Mouse (Mus musculus): Measurements from ENCODE around the gene Fxyd1.

The Fxyd1 gene

DNA sequence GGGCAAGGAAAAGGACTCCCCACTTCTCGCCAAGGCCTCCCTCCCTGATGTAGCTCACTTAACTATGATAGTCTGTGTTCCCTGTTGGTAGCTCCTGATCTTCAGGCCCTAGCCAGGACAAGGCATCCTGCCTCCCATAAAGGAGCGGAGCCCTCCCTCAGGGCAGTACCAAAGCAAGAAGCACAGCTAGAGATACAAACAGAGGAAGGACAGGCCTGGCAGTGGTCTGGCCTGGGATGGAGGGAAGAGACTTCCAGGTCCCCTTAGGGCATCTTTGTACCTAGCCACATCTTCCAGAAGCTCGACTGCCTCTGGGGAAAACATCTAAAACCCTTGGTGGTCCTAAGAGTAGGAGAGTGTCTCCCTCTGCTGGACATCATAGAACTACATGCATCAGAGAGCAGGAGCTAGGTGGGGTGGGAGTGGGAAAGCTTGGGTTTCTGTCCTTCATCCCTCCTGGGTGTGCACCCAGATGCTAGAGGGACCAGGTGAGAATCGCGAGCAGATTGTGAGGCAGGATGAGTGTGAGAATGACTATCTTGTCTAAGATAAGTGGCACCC lies 21.0 kb upstream of the Fxyd1 start:
- peak; percentile 75 for DNase-seq (ENCODE audit: low spot score)

DNA sequence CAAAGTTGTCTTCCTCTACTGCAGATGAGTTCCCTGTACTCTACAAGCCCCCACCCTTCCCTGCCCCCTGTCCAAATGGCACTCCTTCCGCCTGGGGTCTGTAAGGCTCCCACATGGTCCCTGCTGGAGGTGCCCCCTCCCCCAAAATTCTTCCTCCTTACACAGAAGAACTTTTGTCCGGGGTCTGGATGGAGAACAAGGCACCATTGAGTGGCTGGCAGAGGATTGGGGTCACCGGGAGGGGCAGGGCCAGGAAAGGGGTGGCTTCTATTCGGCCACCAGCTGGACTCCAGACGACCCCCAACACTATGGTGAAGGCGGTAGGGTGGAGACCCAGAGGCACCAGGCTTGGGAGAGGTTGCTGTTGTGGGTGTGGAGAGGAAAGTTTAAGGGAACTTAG lies 20.5 kb upstream of the Fxyd1 start:
- no peak for DNase-seq (ENCODE audit: low spot score)

DNA sequence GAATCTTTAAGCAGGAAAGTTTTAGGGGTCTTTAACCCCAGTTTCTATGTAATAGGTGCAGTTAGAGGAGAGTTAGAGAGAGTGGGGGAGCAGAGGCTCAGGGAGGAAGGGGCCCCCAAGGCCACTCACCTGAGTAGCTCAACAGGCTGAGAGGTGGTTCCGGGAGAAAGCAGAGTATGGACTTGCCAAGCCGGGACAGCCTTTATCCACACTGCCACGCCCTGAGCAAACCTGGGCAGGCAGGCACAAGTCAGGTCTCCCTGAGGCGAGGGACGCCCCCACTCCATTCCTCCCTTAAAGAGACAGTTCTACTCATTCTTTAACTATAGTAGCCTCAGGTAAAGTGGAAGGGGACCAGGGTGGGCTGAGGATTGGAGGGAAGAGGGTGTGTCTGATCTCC lies 19.5 kb upstream of the Fxyd1 start, which contains the start of gene Fxyd3:
Gene Fxyd3, minus strand, starts transcription at position 213 of the 400 bp plus-strand sequence.
- DNase-seq (ENCODE audit: low spot score) = no peak

DNA sequence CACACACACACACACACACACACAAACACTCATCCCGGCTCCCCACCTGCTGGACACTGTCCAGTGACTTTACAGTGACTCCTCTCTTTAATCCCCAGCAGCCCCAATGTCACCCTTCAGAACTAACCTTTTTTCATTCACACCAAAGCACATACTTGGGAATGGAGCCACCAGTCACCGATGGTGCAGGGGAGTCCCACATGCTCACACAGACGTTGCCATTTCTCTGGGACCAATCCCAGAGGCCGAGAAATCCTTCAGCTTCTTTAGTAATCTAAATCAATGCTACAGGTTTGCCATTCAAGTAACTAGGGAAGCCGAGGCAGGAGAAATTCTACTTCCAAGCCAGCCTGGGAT lies 17.7 kb upstream of the Fxyd1 start:
- no peak for DNase-seq (ENCODE audit: low spot score)

DNA sequence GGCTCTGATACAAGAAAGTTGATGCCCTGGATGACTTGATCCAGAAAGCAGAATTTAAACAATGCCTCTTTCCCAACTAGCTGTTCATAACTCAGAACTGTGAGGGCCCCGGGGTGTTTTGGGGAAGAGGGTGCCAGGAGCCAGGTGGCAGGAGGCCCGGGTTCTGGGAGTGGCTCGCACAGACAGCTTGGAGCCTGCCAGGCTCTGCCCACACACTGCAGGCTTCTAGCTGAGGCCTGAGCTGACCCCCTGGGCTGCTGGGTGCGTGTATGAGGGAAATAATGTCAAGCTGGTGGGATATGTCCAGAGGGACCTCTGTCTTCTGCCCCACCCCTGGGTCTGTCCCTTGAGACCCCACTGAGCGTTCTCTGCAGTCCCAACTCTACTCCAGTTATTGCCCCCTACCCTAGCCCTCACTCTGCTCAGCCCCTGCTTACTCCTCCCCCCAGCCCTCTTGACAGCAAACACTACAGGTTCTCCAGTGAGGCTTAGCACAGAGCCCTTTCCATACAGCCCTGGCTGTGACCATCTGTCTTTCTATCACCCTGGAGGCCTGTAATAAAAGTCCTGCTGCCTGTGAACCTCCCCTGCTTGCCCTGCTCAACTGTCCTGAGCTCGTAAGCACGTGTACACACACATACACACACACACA lies 17.2 kb upstream of the Fxyd1 start:
- DNase-seq (ENCODE audit: low spot score) = no peak

DNA sequence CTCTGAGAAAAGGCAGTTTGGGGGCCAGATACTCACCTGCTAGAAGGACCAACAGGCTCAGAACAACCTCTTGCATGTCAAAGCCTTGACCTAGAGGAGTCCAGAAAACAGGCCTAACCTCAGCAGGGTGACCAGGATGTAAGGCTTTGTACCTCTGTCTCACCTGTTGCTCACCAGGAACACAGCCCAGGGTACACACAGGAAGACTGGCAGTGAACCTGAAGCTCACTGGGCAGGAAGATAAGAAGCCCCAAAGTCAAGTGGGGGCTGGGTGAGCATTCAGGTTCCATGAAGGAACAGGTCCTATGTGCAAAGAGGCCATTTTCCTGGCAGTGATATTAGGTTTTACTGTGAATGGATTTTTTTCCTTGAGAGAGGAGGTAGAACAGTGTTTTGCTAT lies 16.5 kb upstream of the Fxyd1 start:
- DNase-seq (ENCODE audit: low spot score) = no peak

DNA sequence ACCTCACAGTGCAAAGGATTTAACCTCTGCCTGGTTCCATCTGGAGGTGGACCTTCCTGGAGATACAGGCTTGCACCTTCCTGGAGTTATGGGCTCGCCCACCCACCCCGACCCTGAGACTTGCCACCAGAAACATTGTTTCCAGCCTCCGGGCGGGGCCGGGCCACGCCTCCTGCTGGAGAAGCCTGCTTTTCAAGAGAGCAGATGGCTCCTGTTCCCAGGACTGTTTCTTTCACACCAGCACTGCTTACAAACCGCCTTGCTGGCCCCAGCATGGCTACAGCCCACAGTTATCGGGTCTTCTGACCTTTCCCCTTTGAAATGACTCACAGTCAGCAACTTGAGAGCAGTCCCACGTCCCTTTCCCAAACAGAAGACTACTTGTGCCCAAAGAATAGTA lies 15.3 kb upstream of the Fxyd1 start:
- no peak for DNase-seq (ENCODE audit: low spot score)

DNA sequence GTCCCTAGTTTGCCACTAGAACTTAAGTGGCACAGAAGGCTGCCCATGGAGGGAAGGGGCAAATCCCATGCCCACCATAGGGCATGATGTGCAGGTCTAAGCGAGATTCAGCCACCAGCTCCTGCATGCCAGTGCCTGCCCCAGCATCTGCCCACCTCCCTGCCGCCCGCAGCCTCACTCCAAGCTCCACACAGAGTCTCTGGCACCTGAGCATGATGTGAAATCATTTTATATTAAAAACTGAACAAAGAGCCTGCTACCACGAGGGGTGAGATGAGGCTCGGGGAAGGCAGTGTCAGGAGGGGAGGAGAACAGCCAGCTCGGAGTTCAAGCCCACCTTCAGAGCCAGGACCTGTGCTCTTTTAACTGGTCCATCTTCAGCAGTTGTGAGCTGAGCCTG lies 13.3 kb upstream of the Fxyd1 start:
- DNase-seq (ENCODE audit: low spot score) = no peak

DNA sequence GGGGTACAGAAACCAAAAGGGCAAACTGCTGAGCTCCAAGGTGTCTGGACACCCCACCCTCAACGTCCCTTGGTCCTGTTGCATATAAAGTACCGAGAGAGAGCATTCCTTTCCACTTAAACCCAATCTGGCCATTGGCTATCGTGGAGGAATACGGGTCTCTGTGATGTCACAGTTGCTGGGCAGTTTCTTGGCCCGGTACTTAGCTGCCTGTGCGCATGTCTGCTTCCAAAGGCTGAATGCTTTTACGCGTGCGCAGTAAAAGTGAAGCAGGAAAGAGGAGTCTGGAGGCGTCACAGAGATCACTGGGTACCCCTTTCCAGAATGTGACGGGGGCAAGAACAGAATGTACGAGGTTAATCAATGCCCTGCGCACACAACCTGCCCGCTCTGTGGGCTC lies 12.5 kb upstream of the Fxyd1 start:
- no peak for DNase-seq (ENCODE audit: low spot score)

DNA sequence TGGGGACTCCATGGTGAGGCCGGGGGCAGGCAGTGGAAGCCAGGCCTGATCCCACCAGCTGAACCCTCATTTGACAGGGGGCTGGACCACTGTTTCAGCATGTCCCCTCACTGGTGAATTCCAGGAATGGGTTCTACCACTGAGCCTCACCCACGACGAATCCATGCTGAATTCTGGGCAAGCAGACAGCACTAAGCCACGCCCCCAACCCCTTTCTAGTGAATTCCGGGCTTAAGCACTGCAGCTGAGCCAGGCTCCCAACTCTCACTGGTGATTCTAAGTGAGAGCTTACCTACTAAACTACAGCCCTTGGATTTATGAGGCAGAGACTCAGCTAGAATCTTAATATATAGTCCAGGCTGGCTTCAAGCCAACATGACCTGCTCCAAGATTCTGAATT lies 10.8 kb upstream of the Fxyd1 start:
- no peak for DNase-seq (ENCODE audit: low spot score)

DNA sequence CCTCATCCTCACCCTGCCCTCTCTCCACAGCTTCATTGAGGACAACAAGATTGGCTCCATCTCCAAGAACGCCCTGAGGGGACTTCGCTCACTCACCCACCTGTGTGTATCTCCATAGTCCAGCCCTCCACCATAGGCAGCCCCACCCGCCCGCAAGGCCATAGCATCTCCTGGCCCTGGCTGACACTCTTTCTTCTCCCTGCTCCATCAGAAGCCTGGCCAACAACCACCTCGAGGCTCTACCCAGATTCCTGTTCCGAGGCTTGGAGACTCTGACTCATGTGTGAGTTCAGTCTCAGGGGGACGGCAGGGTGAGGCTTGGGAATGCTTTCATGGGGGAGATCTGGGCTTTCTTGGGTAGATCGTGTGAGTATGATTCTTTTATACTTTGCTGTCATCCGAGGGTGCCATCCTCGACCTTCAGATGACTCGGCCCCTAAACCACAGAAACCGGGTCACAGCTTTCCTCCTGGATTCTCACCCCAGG lies 6.1 kb upstream of the Fxyd1 start:
- no peak for DNase-seq (ENCODE audit: low spot score)

DNA sequence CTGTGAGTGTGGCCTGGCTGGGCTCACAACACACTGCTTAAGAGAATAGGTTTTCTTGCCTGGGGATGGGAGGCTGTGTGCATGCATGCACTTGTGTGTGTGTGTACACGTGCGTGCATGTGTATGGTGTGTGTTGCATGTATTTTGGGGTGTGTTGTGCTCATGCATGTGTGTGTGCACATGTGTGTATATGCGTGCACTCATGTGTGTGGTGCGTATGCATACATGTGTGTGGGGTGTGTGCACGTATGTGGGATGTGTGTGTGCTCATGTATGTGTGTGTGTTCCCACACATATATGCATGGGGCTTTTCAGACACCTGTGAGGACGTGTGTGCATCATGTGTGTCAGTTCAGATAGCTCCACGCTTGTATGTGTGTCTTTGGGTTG lies 3.6 kb upstream of the Fxyd1 start:
- DNase-seq (ENCODE audit: low spot score) = no peak

DNA sequence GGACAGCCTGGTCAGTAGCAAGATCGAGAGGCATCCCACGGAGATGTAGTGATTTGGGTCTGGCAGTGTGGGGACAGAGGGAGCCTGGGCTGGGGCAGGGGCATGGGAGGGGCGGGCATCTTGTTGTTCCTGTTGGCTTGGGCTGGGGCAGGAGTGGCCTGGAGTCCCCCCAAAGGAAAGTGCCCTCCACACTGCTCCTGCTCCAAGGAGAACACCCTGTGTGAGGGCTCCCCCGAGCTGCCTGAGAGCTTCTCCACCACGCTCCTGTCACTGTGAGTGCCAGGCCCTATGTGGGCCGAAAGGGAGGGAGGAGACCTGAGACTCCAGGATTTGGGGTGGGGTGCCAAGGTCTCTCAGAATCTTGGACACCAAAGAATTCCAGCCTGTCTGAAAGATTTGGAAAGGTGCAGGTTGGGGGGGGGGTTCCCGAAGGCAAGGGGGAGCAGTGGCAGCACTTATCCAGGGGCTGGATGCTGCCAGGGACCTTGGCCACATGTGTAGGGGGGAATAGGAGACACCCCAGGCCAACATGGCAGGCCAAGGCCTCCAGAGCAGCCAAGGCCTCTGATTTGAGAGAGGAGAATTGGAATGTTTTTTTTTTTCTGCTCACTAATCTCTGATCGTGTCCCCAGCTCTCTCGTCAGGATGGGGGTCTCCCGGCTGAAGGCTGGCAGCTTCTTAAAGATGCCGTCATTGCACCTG lies 3.1 kb upstream of the Fxyd1 start:
- no peak for DNase-seq (ENCODE audit: low spot score)

DNA sequence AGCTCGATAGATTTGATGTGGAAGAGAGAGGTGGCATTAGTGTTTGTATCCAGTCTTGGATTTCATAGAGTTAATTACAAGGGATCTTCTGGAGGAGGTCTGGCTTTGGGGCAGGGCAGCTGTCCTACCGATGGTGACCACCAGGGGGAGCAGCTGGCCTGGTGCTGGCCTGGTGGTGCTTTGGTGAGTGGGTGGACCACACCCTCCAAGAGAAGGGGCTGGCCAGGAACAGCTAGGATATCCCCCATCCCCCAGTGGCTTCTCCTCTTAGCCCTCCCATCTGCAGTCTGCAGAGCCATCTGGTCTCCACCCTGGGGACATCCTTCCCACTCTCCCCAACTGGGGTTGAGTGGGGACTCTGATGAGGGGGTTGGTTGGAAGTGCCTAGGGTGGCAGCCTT lies 2.1 kb upstream of the Fxyd1 start, which contains the start of gene Lgi4:
Gene Lgi4, plus strand, starts transcription at position 235 of the 400 bp plus-strand sequence.
- DNase-seq (ENCODE audit: low spot score) = peak; percentile 80

DNA sequence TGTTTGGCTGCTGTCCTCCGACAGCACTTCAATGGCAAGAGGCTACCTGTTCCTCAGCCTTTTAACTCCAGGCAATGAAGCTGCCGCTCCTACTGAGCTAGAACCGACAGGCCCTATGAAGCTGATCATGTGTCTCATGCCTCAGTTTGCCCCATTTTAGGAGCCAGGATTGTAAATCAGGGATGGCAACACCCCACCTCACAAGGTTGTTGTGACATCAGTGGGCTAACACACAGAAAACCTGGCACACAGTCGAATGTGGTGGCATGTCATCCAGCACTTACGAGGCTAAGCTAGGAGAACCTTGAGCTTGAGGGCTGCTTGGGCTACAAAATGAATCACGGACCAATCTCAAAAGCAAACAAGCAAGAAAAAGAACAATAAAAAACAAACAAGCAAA lies 1.2 kb upstream of the Fxyd1 start:
- no peak for DNase-seq (ENCODE audit: low spot score)

DNA sequence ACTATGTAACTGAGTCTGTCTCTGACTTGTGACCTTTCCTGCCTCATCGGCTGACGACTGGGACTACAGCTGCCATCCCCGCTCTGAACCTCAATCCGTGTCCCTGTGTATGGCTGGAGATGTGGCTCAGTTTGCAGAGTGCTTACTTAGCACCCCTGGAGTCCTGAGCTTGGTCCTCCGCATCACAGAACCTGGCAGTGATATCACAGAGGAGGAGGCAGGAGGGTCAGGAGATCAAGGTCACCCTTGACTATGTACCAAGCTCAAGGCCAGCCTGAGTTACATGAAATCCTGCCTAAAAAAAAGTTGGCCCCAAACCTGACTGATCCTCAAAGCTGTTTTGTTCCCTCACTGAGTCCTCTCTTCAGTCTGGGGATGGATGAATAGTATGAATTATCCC lies 731 bp upstream of the Fxyd1 start:
- no peak for DNase-seq (ENCODE audit: low spot score)

DNA sequence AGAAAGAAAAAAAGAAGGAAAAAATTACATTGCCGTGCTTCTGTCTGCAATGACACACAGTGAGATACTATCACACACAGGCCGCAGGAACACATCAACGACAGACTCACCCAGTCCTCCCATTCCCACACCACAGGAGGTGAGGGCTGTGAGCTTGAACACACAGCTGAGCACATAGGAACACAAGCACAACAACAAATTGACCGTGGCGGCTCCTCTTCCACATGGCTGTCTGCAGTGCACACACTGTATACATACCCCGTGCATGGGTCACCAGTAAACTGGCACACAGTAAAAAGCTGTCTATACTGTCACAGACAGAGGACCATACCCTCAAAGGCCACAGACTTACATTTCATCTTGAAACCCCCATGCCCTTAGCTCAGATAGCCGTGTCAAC lies 551 bp downstream of the Fxyd1 start:
- DNase-seq (ENCODE audit: low spot score) = no peak

DNA sequence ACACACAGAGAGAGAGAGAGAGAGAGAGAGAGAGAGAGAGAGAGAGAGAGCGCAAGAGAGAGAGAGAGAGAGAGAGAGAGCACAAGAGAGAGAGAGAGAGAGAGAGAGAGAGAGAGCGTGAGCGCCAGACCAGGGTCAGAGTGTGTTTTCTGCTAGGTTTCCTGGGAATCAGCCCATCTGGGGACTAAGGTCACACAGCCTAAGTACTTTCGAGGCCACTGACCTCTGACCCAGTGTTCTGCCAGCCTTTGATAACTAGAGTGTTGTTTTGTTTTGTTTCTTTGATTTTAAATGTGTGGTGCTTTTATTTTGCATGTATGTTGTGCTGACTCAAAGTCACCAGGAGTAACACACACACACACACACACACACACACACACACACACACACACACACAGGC lies 1.1 kb downstream of the Fxyd1 start:
- no peak for DNase-seq (ENCODE audit: low spot score)

DNA sequence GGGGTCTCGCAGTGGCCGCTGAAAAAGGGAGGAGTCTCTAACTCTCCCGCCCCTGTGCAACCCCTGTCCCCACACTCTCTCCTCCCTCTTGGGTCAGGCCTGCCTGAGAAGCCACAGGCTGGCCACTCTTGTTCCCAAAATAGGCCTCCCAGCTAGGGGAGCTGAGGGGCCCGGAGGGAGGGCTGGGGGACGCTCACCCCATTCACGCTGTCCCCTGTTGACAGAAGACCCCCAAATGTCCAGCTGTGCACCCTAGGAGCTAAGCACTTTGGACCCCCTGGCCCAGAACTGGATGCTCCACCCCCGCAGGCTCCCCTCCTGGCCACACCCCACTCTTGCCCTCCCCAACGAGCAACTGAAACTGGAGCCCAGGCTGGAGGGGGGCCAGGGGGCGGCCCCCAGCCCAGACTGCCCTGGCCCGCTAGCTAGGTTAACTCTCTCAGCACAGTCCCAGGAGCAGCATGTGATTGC lies 1.6 kb downstream of the Fxyd1 start:
- DNase-seq (ENCODE audit: low spot score) = no peak

DNA sequence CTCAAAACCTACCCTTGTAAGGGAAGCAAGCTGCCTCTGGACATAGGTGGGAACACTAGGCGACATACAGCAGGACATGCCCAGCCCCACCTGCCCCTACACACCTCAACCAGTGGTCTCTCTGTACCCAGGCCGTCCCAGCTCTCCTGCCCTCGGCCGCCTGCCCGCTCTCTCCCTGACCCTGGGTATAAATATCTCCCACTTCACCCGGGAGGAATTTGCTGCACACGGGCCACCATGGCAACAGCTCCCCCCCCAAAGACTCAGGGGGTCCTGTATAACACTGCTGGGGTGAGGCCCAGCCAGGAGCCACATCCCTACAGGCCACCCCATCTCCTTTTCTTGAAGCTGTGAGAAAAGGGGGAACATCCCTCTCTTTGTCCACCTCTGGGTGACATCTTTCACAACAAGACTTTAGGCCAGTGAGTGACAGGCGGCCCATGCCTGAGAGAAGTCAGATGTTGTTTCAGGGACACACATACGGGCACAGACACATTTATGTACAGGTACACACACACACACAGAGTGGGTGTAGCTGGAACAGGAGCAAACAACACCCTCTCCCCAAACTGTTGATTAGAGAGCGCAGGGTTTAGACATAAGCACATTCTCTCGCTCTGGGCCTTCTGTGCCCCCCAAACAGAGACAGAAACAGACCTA lies 2.2 kb downstream of the Fxyd1 start:
- DNase-seq (ENCODE audit: low spot score) = no peak

DNA sequence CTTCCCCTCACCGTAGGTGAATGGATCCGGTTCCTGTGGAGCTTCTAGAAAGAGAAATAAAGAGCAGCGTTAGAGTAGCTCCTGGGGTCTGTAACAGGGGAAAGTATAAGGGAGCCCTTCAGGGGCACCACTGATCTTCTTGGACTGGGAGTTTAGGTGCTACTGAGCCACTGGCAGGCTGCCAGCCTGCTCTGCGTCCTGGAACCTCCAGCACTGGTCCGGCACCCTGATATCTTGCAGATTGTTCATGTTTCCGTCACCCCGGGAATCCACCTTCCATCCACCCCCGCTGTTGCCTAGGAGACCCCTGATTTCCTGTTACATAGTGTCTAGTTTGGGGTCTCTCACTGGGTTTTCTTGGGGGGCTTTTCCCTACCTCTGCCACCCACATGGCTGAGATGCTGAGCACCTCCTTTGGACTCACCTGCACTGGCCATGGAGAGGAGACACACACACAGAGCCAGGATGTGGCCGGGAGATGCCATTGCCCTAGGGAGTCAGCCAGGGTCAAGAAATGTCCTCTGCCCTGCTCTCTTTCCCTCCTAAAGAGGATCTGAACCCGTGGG lies 3.0 kb downstream of the Fxyd1 start:
- DNase-seq (ENCODE audit: low spot score) = no peak

DNA sequence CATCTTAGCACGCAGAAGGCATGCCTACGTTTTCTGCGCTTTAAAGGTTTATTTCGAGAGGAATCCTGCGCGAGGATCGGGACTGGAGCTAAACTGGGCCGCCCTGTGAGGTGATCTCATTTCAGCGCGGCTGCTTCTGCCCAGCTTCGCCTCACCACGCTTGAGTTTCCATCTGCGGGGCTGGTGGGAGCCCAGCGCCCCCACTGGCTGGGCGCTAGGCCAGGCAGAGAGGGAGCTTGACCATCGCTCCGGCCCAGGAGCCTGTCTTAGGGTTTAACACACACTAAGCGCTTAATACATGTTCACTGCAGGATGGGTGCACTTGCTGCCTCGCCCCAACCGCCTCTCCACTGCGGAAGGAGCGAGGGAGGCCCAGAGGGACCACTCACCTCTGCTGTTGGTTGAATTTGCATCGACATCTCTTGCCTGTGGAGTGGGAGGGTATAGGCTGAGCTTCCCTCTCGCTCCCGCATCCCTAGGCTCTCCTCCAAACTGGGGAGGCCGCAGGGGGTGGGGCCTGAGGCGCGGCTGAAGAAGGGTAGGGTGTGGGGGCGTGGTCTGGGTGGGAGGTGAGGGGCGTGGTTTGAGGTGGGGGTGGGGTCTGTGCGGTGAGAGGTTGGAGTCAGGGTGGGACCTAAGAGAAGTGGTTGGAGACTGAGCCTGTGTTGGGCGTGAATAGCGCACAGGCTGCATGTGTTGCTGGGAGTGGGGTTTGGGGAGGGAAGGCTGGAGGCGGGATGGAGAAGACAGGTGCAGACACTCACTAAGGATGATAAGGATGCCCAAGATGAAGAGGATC lies 4.2 kb downstream of the Fxyd1 start:
- no peak for DNase-seq (ENCODE audit: low spot score)
